Mouse (Mus musculus) R1 (cell line): ENCODE measurements at regions not wholly inside any gene's neighbourhood (a gene's known extent, or its start where the extent isn't known, plus 50 kb on each side); places are given as distances from the start of the nearest gene placed in this dataset.

Experiments
- DNase-seq: peaks from one replicate; pipeline ENCODE4 v3.0.0-alpha.2; 2018; ENCODE audit warnings: low read depth, low spot score

DNA sequence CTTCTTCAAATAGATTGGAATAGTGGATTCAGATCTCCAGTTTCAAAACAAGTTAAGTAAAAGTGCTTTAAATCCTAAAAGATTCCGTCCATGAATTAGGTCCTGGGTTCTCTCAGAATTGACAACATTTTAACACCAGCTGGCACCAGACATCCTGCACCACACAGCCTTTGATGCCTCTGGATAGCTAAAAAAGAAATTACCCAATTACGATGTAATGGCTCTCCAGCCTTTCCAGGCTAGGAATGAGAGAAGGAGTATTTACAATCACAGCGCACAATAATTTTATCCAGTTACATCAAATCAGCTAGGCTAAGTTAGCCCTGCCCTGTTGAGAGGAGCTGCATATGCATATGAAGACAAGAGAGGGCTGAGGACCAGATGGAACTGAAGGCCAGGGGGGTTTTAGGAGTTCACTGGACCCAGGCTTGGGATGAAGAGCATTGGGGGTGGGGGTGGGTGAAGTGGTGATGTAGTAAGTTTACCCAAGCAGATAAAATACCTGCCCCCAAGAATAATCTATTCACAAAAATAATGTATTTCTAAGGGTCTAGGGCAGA lies 455.8 kb upstream of the Tle4 start:
- DNase-seq = no peak

DNA sequence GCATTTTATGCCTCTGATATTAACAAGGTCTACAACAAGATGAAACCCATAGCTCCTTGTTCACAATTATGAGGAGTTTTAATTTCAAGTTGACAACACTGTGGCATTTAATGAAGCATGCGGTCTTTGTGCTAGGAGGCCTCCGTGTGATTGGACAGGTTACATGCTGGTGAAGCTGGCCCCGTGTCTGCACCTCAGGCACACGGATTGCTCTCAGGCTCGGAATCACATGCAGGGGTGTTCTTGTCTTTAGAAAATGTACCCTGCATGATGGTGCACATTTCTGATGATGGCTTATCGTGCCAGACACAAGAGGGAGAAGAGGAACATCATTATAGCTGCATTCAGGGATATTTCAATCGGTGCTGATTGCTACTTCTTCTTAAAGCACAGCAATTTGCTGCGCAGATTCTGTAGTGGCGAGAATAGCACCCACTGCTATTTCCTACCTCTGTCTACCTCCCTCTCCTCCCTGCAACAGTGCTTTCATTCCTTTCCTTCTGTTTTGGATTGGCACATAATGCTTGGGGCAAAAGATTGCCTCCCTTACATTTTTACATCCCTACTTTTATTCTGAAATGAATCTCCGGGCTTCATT lies 454.9 kb upstream of the Tle4 start:
- no peak for DNase-seq

- DNase-seq = no peak
These were observed 450.0 kb upstream of the Tle4 start for GRCm38 (mm10) chr19:15047896-15048295.

DNA sequence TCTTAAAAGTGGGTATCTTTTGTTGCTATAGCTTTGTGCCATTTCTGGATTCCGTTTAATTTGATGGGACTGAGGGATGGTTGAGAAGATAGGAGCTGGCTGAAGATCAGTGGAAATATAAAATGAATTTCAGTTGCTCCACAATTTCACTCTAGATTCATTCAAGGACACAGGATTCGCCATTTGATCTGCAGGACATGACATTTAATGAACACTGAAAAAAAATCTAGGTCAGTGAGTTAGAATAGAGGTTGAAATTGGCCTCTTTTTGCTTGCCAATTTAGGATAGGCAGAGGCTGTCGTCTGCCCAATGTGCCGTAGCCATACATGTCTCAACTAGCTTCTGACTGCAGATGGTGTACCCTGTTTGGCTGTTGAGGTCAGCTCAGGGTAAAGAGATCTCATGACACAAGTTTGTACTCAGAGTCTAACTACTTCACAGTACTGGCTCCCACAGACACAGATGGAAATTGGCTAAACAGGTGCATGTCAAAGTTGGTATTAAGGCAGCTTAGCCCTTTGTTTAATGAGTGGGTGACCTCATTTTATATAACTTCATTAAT lies 449.5 kb upstream of the Tle4 start:
- no peak for DNase-seq

DNA sequence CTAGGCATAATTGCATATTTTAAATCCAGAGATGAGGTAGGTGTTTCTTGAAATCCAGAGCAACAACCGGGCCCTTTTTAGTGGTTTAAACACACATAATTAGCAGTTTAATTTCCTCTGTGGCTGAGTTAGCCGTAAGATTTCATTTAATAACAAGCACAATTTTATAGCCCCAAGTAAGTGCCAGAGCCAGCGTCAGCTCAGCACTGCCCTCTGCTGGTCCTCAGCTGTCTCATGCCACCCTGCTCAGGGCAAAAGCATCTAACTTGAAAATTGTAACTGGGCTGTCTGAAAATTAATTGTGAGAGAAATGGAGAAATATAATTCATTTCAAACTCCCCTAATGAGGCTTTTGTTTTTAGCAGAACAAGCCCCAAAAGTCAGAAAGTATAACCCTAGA lies 437.7 kb upstream of the Tle4 start:
- peak; percentile 46 for DNase-seq

GRCm38 (mm10) chr19:15033921-15034320 lies 436.1 kb upstream of the Tle4 start:
- DNase-seq = peak; percentile 2

- peak; percentile 7 for DNase-seq
These were observed 435.5 kb upstream of the Tle4 start for GRCm38 (mm10) chr19:15033396-15033795.

GRCm38 (mm10) chr19:15032297-15032947 lies 434.6 kb upstream of the Tle4 start:
- peak; percentile 3 for DNase-seq

DNA sequence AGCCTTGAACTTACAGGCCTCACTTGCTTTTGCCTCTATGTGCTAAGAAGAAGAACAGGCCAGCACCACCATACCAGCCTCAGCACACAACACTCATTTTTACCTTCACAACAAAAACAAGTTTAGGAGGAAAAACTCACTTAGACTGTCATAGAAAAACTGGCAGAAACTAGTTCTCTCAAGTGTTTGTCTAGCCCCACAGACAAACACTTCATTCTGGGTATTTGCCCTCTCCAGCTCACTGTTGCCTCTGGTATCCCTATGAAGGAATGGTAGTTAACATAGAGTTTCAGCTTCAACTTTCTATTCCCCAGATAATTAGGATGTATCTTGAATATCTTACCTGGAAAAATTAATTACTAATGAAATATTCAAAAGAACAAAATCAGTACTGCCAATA lies 433.6 kb upstream of the Tle4 start:
- no peak for DNase-seq

- DNase-seq = no peak
These were observed 405.7 kb upstream of the Tle4 start for GRCm38 (mm10) chr19:15003596-15003995.

- no peak for DNase-seq
These were observed 395.5 kb upstream of the Tle4 start for GRCm38 (mm10) chr19:14993344-14993743.

DNA sequence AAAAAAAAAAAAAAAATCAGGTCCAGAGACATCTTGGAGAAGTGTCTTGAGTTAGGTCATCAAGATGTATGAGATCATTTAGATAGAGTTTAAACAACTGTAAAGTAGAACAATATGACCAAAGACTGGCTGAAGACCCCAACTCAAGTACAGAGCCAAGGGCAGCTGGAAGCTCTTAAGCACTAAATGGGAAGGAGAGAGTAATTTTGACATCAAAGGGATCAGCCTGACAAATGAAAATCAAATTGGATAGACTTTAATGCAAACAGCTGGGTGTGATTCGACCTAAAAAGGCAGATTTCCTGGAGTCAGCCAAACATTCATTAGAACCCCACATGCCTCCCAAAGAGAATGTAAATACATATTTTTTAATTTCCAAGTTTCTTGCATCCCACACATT lies 372.3 kb upstream of the Tle4 start:
- no peak for DNase-seq

DNA sequence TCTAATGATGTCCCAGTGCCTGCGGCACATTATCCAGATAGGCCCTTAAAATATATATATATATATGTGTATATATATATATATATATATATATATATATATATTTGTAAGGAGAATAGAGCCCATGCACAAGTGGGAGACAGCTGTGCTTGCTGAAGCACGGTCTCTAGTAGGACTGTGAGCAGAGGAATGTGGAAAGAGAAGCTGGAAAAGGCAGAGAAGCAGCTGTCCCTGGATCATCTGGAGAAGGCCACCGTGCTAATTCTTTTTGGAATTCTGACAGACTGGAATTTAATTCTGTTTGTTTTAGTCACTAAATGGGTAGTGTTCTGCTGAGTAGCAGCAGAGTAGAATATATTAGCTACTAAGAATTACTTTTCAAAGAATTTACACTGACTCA lies 370.4 kb upstream of the Tle4 start:
- DNase-seq = no peak

GRCm38 (mm10) chr19:14957727-14958126 lies 359.9 kb upstream of the Tle4 start:
- DNase-seq = no peak

- peak; percentile 60 for DNase-seq
These were observed 359.3 kb upstream of the Tle4 start for GRCm38 (mm10) chr19:14957154-14957553.

DNA sequence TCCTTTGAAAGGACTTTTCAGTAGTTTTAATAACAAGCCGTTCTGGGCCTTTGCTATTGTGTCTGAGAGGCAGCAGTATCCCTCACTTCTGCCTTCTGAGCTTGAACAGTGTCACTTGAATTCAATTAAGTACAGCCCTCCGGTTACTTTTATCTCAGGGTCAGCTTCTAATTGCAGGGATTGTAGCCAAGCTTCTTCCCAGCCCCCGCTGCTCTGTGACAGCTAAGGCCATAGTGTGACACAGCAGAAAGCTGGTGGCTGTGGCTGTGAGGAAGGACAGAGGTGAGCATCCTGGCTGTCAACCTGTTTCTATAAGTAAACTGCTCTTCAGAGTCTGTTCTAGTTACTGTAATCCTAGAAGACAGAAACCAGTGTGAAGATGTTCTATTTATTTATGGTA lies 358.5 kb upstream of the Tle4 start:
- no peak for DNase-seq

- DNase-seq = no peak
These were observed 358.1 kb upstream of the Tle4 start for GRCm38 (mm10) chr19:14955969-14956368.

- no peak for DNase-seq
These were observed 342.5 kb upstream of the Tle4 start for GRCm38 (mm10) chr19:14940207-14940952.

DNA sequence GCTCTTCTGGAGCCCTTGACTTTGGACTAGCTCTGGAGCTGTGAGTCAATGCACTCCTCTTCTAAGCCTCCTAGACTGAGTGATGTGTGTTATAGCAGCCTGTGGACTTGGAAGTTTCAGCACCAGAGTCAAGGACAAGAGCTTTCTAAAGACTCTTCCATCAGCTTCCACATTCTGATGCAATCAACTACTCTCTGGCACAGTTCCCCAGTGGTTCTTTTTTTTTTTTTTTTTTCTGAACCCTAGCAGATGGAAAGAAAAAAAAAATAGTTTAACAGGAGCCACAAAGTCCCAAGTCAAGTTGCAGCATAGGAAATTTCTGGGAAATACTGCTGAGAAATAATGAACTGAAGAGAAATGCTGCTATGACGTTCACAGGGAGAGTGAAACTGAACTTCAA lies 324.4 kb upstream of the Tle4 start:
- no peak for DNase-seq

GRCm38 (mm10) chr19:14911056-14911850 lies 313.4 kb upstream of the Tle4 start:
- DNase-seq = peak; percentile 24

DNA sequence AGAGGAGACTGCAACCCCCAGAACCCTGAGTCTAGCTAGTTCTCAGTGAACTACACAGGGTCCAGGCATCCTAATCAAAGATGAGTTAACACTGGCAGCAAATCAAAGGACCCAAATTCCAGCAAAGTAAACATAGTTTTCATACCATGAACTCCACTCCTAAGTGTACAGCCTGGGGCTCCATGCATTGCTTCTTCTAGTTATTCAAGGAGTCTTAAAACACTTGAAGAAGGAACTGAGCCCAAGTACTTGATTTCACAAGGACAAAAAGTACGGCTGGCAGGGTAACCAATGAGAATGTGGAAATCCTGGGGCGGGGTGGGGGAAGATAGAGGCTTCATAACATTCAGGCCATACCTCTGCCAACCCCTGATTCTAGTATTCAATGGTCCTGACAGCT lies 297.0 kb upstream of the Tle4 start:
- no peak for DNase-seq

- DNase-seq = no peak
These were observed 294.5 kb upstream of the Tle4 start for GRCm38 (mm10) chr19:14892390-14892758.
